Comparison of ENCODE assay signal across 17 mouse cellular contexts in genomic region chr14:76922399-76922939, GRCm38 (mm10).
"Had no signal": no experiment of that assay in that cellular context is flagged by ENCODE, and none has a peak within 500 bp of the region (broad histone marks: within the 10 kb centered on the region; RNA-seq: fewer than 3 reads in every experiment).

No protein-coding gene starts in this region.

- H3K9me3 ChIP-seq: lung, embryonic 15.5 days; megakaryocyte, embryonic 14.5 days; midbrain, embryonic 13.5 days; midbrain, embryonic 15.5 days; stomach, embryonic 15.5 days had no signal

- ATAC-seq: lung, postnatal 0 days; midbrain, embryonic 13.5 days; midbrain, embryonic 15.5 days had no signal

- H3K4me3 ChIP-seq: lung, embryonic 15.5 days; megakaryocyte, embryonic 14.5 days; midbrain, embryonic 13.5 days; midbrain, embryonic 15.5 days; stomach, embryonic 15.5 days had no signal

- DNase-seq: lung, adult 18-20 months; lung, postnatal 14 days; lung, postnatal 36 days; right cerebral cortex, postnatal 14 days; thymus, adult 2 months; thymus, postnatal 25 days; thymus, postnatal 4 days had no signal

- H3K27me3 ChIP-seq: lung, embryonic 15.5 days; megakaryocyte, embryonic 14.5 days; midbrain, embryonic 13.5 days; midbrain, embryonic 15.5 days; stomach, embryonic 15.5 days had no signal

- H3K4me1 ChIP-seq: lung, embryonic 15.5 days; midbrain, embryonic 13.5 days; midbrain, embryonic 15.5 days; stomach, embryonic 15.5 days had no signal

- H3K4me2 ChIP-seq: lung, embryonic 15.5 days; midbrain, embryonic 11.5 days; midbrain, embryonic 13.5 days; midbrain, embryonic 15.5 days; stomach, embryonic 15.5 days had no signal

- H3K9ac ChIP-seq: liver, embryonic 14.5 days; lung, embryonic 15.5 days; midbrain, embryonic 13.5 days; midbrain, embryonic 15.5 days; stomach, embryonic 15.5 days had no signal

- H3K36me3 ChIP-seq: lung, embryonic 15.5 days; midbrain, embryonic 13.5 days; midbrain, embryonic 15.5 days; stomach, embryonic 15.5 days had no signal

- H3K27ac ChIP-seq: liver, embryonic 14.5 days; lung, embryonic 15.5 days; macrophage; midbrain, embryonic 13.5 days; midbrain, embryonic 15.5 days; stomach, embryonic 15.5 days; stomach, postnatal 0 days had no signal
